Mouse (Mus musculus) kidney, postnatal 0 days (tissue): Measurements from ENCODE around the gene Satb2. TPM values are rescaled to one million over a fixed set of nuclear protein-coding genes. Genes with fewer than 3 reads are reported as not detected.

Experiments
- ATAC-seq: fragments of 200-750 bp; cut with Nextera tagmentation; replicated peaks from 2 replicates; pipeline ENCODE4 v1.8.0; 2017; ENCODE audit warnings: low read depth, moderate number of reproducible peaks, moderate TSS enrichment, moderate library complexity; ENCODE audit not compliant: low FRiP score
- DNase-seq: peaks from one replicate; pipeline ENCODE4 v3.0.0-alpha.2; 2016; ENCODE audit warnings: low spot score
- H3K27ac ChIP-seq: fragments of 300-500 bp; sonication (generic); 2 replicates; pipeline ENCODE4 v1.5.1; 2014; ENCODE audit warnings: mild to moderate bottlenecking
- H3K27me3 ChIP-seq: fragments of 300-500 bp; sonication (generic); 2 replicates; pipeline ENCODE4 v1.6.1; 2014; ENCODE audit warnings: low read length, mixed read lengths; ENCODE audit not compliant: insufficient read depth
- H3K36me3 ChIP-seq: fragments of 300-500 bp; sonication (generic); 2 replicates; pipeline ENCODE4 v1.6.1; 2014; ENCODE audit warnings: low read length, mixed read lengths; ENCODE audit not compliant: insufficient read depth
- H3K4me1 ChIP-seq: fragments of 300-500 bp; sonication (generic); replicated peaks from 2 replicates; pipeline ENCODE4 v1.6.1; 2014; ENCODE audit warnings: antibody characterized with exemption, low read length, mixed read lengths; ENCODE audit not compliant: insufficient read depth
- H3K4me2 ChIP-seq: fragments of 300-500 bp; sonication (generic); 2 replicates; pipeline ENCODE4 v1.6.1; 2014; ENCODE audit warnings: mild to moderate bottlenecking, low read length, moderate library complexity, mixed read lengths
- H3K4me3 ChIP-seq: fragments of 300-500 bp; sonication (generic); replicated peaks from 2 replicates; pipeline ENCODE4 v1.5.1; 2014; ENCODE audit warnings: low read depth, low read length
- H3K9ac ChIP-seq: fragments of 300-500 bp; sonication (generic); 2 replicates; pipeline ENCODE4 v1.6.1; 2014; ENCODE audit warnings: low read depth, low read length
- H3K9me3 ChIP-seq: fragments of 300-500 bp; sonication (generic); replicated peaks from 2 replicates; pipeline ENCODE4 v1.6.1; 2016; ENCODE audit warnings: low read length, inconsistent platforms, mixed read lengths
- CTCF ChIP-seq: IDR thresholded peaks from 2 replicates; pipeline ENCODE4 v1.5.1; 2016; ENCODE audit warnings: antibody characterized with exemption, low read depth, mild to moderate bottlenecking, moderate library complexity
- WGBS: fragments of 180-500 bp; shearing (Covaris S2); extraction: QIAGEN DNeasy Blood & Tissue Kit; methylation state at CpG from one replicate; pipeline ENCODE4 v1.1.7; 2014; 5-methylcytosine and 5-hydroxymethylcytosine counted together
- polyA plus RNA-seq: library from polyadenylated mRNA; unstranded; fragments of >200 nt; fragmentation: Nextera tagmentation; extraction: Ambion mirVana; gene quantifications from 2 replicates; pipeline ENCODE4 v1.2.1, GENCODE M21; 2015

Satb2 gene
- 2.2 and 2.8 TPM in 2 replicates for polyA plus RNA-seq

DNA sequence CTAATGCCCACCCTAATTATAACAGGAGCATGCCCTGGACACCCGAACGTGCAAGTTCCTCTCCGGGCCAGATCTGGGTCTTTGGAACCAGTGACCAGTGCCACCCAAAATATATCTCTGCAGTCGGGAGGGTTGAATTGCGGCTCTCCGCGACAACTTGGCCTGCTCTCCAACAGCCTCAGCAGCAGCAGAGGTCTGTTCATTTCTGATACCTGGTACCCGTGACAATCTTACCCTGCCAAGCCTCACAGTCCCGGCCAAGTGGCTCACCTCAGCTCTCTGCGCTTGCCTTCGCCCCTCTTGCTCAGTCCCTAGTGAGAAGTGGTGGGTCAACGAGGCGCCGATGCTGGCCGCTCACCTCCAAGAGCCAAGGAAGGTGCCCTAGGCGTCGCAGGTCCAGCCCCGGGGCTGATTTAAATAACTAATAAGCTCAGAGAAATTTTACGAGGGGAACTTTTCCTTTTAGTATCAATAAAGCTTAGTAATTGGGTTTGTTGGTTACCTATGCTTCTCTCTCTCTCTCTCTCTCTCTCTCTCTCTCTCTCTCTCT lies at the start of gene Satb2:
Satb2 (minus strand) TSS at position 500 of the 550 bp plus-strand sequence.
- WGBS, result 2% methylated on average over 19 of the region's 19 CpGs
- no peak for DNase-seq
- H3K9ac ChIP-seq, result no peak within 1 kb of the TSS
- peaks cover 3% of the 10 kb centered on the region; the same call in 1 of the 2 replicates for H3K4me1 ChIP-seq
- no peak for ATAC-seq
- no peak for TF ChIP-seq CTCF
- H3K36me3 ChIP-seq, result no peaks in the 10 kb centered on the region
- peak within 1 kb of the TSS; percentile 28 for H3K4me3 ChIP-seq
- H3K27me3 ChIP-seq, result peaks cover 63% of the 10 kb centered on the region
- no peaks in the 10 kb centered on the region for H3K9me3 ChIP-seq
- H3K27ac ChIP-seq, result no peak within 1 kb of the TSS
- H3K4me2 ChIP-seq, result peak within 1 kb of the TSS; percentile 48

DNA sequence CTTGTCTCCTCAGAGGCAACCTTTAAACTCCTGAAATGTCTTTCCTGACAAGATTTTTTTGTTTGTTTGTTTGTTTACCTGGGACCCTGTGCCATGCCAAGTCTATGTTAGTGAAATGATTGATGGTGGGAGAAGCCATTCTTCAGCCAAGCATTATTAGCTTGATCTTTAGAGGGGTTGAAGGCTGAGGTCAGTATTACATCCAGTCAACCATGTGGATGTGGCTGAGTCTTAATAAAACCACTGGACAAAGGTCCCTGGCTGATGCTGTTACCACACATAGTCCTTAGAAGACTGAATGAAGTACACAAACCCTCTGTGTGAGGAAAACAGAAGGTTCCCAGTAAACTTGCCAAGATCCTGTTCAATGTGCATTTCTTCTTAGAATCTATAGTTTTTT lies 40.5 kb upstream of the Satb2 start:
- no peak for DNase-seq
- no peak for TF ChIP-seq CTCF
- no peak overlapping the region for H3K4me2 ChIP-seq
- H3K9ac ChIP-seq, result no peak overlapping the region
- no peaks in the 10 kb centered on the region for H3K27me3 ChIP-seq
- H3K36me3 ChIP-seq, result no peaks in the 10 kb centered on the region
- H3K4me3 ChIP-seq, result no peak overlapping the region
- no peak for ATAC-seq
- no peak overlapping the region for H3K27ac ChIP-seq
- no peaks in the 10 kb centered on the region for H3K4me1 ChIP-seq
- no peaks in the 10 kb centered on the region for H3K9me3 ChIP-seq

DNA sequence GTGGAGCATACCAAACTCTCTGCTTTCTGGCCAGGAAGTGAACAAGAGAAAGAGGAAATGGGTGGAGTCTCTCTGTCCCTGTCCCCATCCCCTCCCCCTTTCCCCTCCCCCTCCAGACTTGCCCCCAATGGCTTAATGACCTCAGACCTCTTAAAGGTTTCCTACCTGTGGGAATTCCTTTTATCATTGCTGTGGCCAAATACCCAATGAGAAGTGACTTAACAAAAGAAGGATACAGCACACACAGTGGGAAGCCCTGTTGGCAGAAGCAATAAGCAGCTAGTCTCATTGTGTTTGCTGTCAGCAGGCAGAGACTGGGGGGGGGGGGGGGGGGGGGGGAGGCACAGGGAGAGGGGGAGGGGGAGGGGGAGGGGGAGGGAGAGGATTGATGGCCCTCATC lies 35.4 kb upstream of the Satb2 start:
- DNase-seq (no peak), ATAC-seq (no peak)
- Histone ChIP-seq H3K4me1 (no peaks in the 10 kb centered on the region), H3K9me3 (no peaks in the 10 kb centered on the region), H3K4me2 (no peak overlapping the region), H3K27ac (no peak overlapping the region), H3K9ac (no peak overlapping the region), H3K36me3 (no peaks in the 10 kb centered on the region), H3K27me3 (no peaks in the 10 kb centered on the region), H3K4me3 (no peak overlapping the region)
- TF ChIP-seq CTCF, result no peak

DNA sequence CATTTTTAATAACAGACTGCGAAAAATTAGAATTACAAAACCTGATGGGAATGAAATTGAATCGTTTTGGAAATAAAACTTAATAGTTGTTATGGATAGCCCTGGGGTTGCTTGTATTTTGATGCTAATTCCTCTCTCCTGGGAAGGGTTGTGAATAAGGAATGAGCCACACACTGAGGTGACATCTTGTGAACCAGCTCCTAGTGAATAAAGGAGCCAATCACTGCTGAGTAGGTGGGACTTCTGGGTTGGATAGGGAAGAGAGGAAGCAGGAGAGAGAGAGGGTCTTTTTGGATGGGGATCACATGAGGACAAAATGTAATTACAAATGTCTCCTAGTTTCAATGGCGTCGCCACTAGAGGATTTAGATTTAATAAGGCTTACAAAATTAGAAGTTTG lies 30.7 kb upstream of the Satb2 start:
- Histone ChIP-seq H3K4me3 (no peak overlapping the region), H3K27me3 (no peaks in the 10 kb centered on the region), H3K4me2 (no peak overlapping the region), H3K9me3 (no peaks in the 10 kb centered on the region), H3K27ac (no peak overlapping the region), H3K4me1 (no peaks in the 10 kb centered on the region), H3K9ac (no peak overlapping the region), H3K36me3 (no peaks in the 10 kb centered on the region)
- DNase-seq, result no peak
- no peak for TF ChIP-seq CTCF
- no peak for ATAC-seq
- WGBS, result 75% methylated on average over 4 of the region's 4 CpGs

DNA sequence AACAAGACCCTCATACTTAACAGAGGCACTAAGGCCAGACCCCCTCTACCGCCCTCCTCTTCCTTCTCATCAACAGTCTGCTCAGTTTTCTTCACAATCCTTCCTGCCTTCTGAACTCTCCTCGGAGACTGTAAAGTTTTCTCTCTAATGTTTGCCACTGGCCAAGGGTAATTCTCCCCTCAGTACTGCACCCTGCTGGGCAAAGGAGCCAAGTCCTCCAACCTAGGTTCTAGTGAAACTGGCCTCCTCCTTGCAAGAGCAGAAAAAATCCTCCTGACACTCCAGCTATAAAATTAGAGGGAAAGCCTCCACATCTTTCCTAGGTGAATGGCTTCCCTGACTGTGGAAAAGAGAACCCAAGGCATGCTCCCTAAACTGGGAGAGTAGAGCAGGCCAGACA lies 16.6 kb upstream of the Satb2 start:
- Histone ChIP-seq H3K4me3 (no peak overlapping the region), H3K9me3 (no peaks in the 10 kb centered on the region), H3K27ac (no peak overlapping the region), H3K4me2 (no peak overlapping the region), H3K36me3 (no peaks in the 10 kb centered on the region), H3K27me3 (no peaks in the 10 kb centered on the region), H3K9ac (no peak overlapping the region), H3K4me1 (no peaks in the 10 kb centered on the region)
- 52% methylated on average over 2 of the region's 2 CpGs for WGBS
- TF ChIP-seq CTCF, result peak; percentile 52
- DNase-seq (peak; percentile 3), ATAC-seq (no peak)

DNA sequence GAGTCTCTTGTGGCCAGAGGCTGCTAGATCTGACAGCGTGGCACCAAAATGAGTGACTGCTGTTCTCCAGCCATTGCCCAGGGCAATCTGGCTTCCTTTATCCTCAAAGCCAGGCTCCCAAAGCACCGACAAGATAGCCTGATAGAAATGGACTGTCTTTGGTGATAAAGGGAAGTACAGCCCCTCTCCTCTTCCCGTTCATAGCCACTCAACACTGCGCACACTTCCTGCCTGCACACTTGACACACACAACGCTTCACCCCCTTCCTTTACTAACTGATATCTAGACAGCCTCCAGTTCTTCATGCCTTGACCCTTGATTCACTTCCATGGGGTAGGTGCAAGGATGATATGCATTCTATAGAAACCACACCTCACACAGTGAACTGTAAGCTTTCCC lies 13.9 kb upstream of the Satb2 start:
- no peaks in the 10 kb centered on the region for H3K36me3 ChIP-seq
- TF ChIP-seq CTCF, result no peak
- no peaks in the 10 kb centered on the region for H3K4me1 ChIP-seq
- H3K27me3 ChIP-seq, result no peaks in the 10 kb centered on the region
- no peak overlapping the region for H3K4me2 ChIP-seq
- DNase-seq (no peak), ATAC-seq (no peak)
- H3K9me3 ChIP-seq, result no peaks in the 10 kb centered on the region
- no peak overlapping the region for H3K9ac ChIP-seq
- 76% methylated on average over 5 of the region's 5 CpGs for WGBS
- H3K27ac ChIP-seq, result no peak overlapping the region
- H3K4me3 ChIP-seq, result no peak overlapping the region

DNA sequence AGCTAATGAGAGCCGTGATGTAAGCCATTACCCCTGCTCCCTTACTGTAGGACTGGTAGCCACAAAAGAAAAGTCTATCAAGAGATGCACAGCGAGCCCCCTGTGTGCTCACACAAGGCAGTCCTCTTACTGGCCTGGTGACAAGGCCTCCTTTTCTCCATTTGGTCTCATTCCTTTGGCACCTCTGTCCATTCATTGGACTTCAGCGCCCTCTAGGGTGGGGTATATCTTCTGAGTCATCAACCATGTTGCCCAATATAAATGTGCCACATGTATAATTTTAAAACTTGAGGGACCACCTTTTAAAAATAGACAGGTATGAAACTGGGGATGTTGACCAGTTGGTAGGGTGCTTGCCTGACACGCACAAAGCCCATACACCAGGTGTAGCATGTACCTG lies 13.2 kb upstream of the Satb2 start:
- Histone ChIP-seq H3K4me2 (no peak overlapping the region), H3K4me3 (no peak overlapping the region), H3K36me3 (no peaks in the 10 kb centered on the region), H3K9me3 (no peaks in the 10 kb centered on the region), H3K27me3 (no peaks in the 10 kb centered on the region), H3K4me1 (no peaks in the 10 kb centered on the region), H3K9ac (no peak overlapping the region), H3K27ac (no peak overlapping the region)
- DNase-seq (no peak), ATAC-seq (no peak)
- WGBS, result 57% methylated on average over 4 of the region's 4 CpGs
- peak; percentile 60 for TF ChIP-seq CTCF
